Mouse (Mus musculus): Measurements from ENCODE around the gene Vax2. TPM values are rescaled to one million over a fixed set of nuclear protein-coding genes. Genes with fewer than 3 reads are reported as not detected.

Vax2 gene
- polyA plus RNA-seq, 1 experiment from 2014 or later, result 3.7 TPM

GRCm38 (mm10) chr6:83775638-83776293 is 64.7 kb downstream of the Vax2 start, which contains the start of gene Tex261:
TSS of gene Tex261 (minus strand) at chr6:83775813.
- H3K9me3 ChIP-seq, result no peaks in the 10 kb centered on the region
- H3K4me3 ChIP-seq, result peak within 1 kb of the TSS; percentile 97
- H3K27me3 ChIP-seq (replicated peaks; ENCODE audit: low read depth, poor library complexity, severe bottlenecking), result no peaks in the 10 kb centered on the region
- peak; percentile 93 for DNase-seq (ENCODE audit: low spot score)
- peaks cover 30% of the 10 kb centered on the region for H3K36me3 ChIP-seq (replicated peaks)
- H3K27ac ChIP-seq (replicated peaks), result peak within 1 kb of the TSS; percentile 93
- WGBS, result under 1% methylated on average over 45 of the region's 45 CpGs
- peaks cover 27% of the 10 kb centered on the region for H3K4me1 ChIP-seq

GRCm38 (mm10) chr6:83778306-83778705 is 67.2 kb downstream of the Vax2 start:
- Histone ChIP-seq H3K4me3 (no peak overlapping the region), H3K27me3 (replicated peaks; ENCODE audit: low read depth, poor library complexity, severe bottlenecking) (no peaks in the 10 kb centered on the region)
- 86% methylated on average over 7 of the region's 7 CpGs for WGBS

GRCm38 (mm10) chr6:83779026-83779425 is 68.0 kb downstream of the Vax2 start:
- WGBS, result 3% methylated on average over 5 of the region's 5 CpGs

More at GRCm38 (mm10) chr6:83778306-83778705, 67.2 kb downstream of the Vax2 start:
- no peaks in the 10 kb centered on the region for H3K9me3 ChIP-seq
- no peak for DNase-seq (ENCODE audit: low spot score)
- peaks cover 25% of the 10 kb centered on the region for H3K4me1 ChIP-seq
- no peak overlapping the region for H3K27ac ChIP-seq (replicated peaks)
- H3K36me3 ChIP-seq (replicated peaks), result peaks cover 4% of the 10 kb centered on the region

GRCm38 (mm10) chr6:83786426-83786825 is 75.4 kb downstream of the Vax2 start:
- H3K27ac ChIP-seq (replicated peaks), result no peak overlapping the region
- 79% methylated on average over 3 of the region's 3 CpGs for WGBS
- no peaks in the 10 kb centered on the region for H3K36me3 ChIP-seq (replicated peaks)
- H3K4me3 ChIP-seq, result no peak overlapping the region
- no peak for DNase-seq (ENCODE audit: low spot score)
- H3K9me3 ChIP-seq, result no peaks in the 10 kb centered on the region
- H3K4me1 ChIP-seq, result peaks cover 5% of the 10 kb centered on the region
- no peaks in the 10 kb centered on the region for H3K27me3 ChIP-seq (replicated peaks; ENCODE audit: low read depth, poor library complexity, severe bottlenecking)

More at GRCm38 (mm10) chr6:83779026-83779425, 68.0 kb downstream of the Vax2 start:
- Histone ChIP-seq H3K4me1 (peaks cover 18% of the 10 kb centered on the region), H3K4me3 (no peak overlapping the region), H3K36me3 (replicated peaks) (no peaks in the 10 kb centered on the region), H3K27ac (replicated peaks) (no peak overlapping the region), H3K9me3 (no peaks in the 10 kb centered on the region), H3K27me3 (replicated peaks; ENCODE audit: low read depth, poor library complexity, severe bottlenecking) (no peaks in the 10 kb centered on the region)
- peak; percentile 63 for DNase-seq (ENCODE audit: low spot score)

Other genes starting within 250 kb of the Vax2 start
- 61.0 and 62.1 TPM in 2 replicates for gene Dguok, start 204.3 kb upstream of the Vax2 start, polyA plus RNA-seq (2016; fragmentation: Nextera tagmentation; extraction: Ambion mirVana)
- 1.1 and 1.2 TPM in 2 replicates for gene Actg2, start 175.0 kb upstream of the Vax2 start, polyA plus RNA-seq (2016; fragmentation: Nextera tagmentation; extraction: Ambion mirVana)
- gene Stambp, start 138.5 kb upstream of the Vax2 start, polyA plus RNA-seq (2016; fragmentation: Nextera tagmentation; extraction: Ambion mirVana), result 14.6 and 16.6 TPM in 2 replicates
- gene Clec4f, start 55.1 kb upstream of the Vax2 start, polyA plus RNA-seq (2016; fragmentation: Nextera tagmentation; extraction: Ambion mirVana), result not detected in 2 replicates
- not detected in 2 replicates for gene Cd207, start 33.4 kb upstream of the Vax2 start, polyA plus RNA-seq (2016; fragmentation: Nextera tagmentation; extraction: Ambion mirVana)
- not detected in 2 replicates for gene Atp6v1b1, start 31.7 kb downstream of the Vax2 start, polyA plus RNA-seq (2016; fragmentation: Nextera tagmentation; extraction: Ambion mirVana)
- 0.11 and 0.15 TPM in 2 replicates for gene Ankrd53, start 51.4 kb downstream of the Vax2 start, polyA plus RNA-seq (2016; fragmentation: Nextera tagmentation; extraction: Ambion mirVana)
- 76.0 and 79.7 TPM in 2 replicates for gene Tex261, start 64.5 kb downstream of the Vax2 start, polyA plus RNA-seq (2016; fragmentation: Nextera tagmentation; extraction: Ambion mirVana)
- 22.1 and 26.8 TPM in 2 replicates for gene Nagk, start 83.7 kb downstream of the Vax2 start, polyA plus RNA-seq (2016; fragmentation: Nextera tagmentation; extraction: Ambion mirVana)
- gene Paip2b, start 120.5 kb downstream of the Vax2 start, polyA plus RNA-seq (2016; fragmentation: Nextera tagmentation; extraction: Ambion mirVana), result 19.3 and 19.4 TPM in 2 replicates
- gene Zfp638, start 155.8 kb downstream of the Vax2 start, polyA plus RNA-seq (2016; fragmentation: Nextera tagmentation; extraction: Ambion mirVana), result 69.8 and 71.0 TPM in 2 replicates

All from embryonic facial prominence, embryonic 10.5 days (tissue).